Mouse (Mus musculus): ENCODE results near the gene Rps6kb2.

DNA sequence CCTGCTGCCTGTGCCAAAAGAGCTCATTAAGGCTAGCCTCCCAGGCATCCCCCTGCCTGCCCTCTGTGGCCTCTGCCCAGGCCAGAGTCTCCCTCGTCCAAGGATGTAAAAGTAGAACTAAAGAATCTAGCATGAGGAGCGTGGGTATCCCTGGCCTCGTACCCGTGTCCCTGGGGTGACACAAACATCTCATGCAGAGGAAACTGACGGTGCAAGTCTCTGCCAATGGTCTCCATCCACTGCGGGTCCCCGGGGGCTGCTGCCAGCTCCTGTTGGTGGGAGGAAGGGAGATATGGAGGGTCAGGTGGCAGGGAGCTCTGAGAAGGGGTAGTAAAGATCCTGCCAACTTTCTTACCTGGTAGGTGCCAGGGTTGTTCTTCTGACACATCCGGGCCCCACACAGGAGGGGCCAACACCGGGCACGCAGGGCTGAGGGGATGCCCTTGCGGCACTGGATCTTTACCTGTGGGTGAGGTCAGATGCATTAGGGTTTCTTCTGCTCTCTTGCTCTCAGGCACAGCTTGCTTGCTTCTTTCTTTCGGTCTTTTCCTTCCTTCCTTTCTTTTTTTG lies 26.0 kb upstream of the Rps6kb2 start:
- no peak for TF ChIP-seq CTCF (IDR thresholded peaks at IDR 0.05; ENCODE audit: low read depth)
- TF ChIP-seq EP300 (IDR thresholded peaks at IDR 0.05; ENCODE audit: low read depth): no peak

All from liver, postnatal 0 days (tissue).